Mouse (Mus musculus) cerebellum, adult (tissue): Measurements from ENCODE around the gene Tmem82.
"Not testable (repeated sequence)": the region's sequence is repeated elsewhere in the genome, so short reads cannot be mapped to it uniquely, and the experiment has no call there.

ENCODE experiments used
- ATAC-seq: cut with Nextera tagmentation; 2 replicates; pipeline ENCODE4 v1.9.2; 2017; ENCODE audit warnings: mild to moderate bottlenecking, moderate library complexity, mixed read lengths; ENCODE audit not compliant: insufficient number of reproducible peaks, low FRiP score, low TSS enrichment

Tmem82 gene

DNA sequence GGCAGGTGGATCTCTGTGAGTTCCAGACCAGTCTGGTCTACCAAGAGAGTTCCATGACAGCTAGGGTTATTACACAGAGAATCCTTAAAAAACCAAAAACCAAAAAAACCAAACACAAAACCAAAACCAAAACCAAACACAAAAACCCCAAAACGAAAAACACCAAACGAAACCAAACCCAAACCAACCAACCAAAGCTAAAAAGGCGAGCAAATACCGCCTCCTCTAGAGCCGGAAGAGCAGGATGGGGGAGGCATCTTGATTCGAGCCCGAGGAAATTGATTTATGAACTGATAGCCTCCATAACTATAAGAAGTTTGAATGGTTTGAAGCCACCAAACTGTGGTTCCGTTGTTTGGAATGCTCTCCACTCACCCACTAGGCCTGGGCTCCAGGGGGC lies 34.5 kb downstream of the Tmem82 start:
- no peak for ATAC-seq

GRCm38 (mm10) chr4:141581051-141581450 lies 37.4 kb downstream of the Tmem82 start:
- ATAC-seq = no peak

DNA sequence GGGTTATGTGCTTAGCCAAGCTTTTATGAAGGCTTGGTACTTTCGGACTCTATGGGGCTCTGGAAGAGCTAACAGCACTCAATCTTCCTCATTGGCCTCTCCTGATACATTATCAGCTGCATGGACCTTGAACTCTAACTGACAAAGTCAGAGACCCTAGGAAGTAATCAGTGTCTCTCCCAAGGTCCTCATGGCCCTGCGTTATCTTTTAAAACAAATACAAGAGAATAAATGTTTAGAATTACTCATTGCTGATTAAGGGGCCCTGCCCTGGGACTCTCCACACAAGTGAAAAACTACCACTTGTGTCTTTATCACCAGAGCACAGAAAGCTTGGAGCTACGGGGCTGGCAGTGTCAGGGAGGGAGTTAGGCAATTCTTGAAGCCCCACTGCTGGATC lies 39.6 kb downstream of the Tmem82 start:
- ATAC-seq = no peak

GRCm38 (mm10) chr4:141576877-141577276 lies 41.6 kb downstream of the Tmem82 start:
- ATAC-seq = no peak

- no peak for ATAC-seq
Observed at GRCm38 (mm10) chr4:141576404-141576803, 42.0 kb downstream of the Tmem82 start.

GRCm38 (mm10) chr4:141574789-141575702 lies 43.4 kb downstream of the Tmem82 start:
- peak; percentile 10; the same call in 1 of the 2 replicates for ATAC-seq

- no peak for ATAC-seq
Observed at GRCm38 (mm10) chr4:141573359-141573966, 45.0 kb downstream of the Tmem82 start.

DNA sequence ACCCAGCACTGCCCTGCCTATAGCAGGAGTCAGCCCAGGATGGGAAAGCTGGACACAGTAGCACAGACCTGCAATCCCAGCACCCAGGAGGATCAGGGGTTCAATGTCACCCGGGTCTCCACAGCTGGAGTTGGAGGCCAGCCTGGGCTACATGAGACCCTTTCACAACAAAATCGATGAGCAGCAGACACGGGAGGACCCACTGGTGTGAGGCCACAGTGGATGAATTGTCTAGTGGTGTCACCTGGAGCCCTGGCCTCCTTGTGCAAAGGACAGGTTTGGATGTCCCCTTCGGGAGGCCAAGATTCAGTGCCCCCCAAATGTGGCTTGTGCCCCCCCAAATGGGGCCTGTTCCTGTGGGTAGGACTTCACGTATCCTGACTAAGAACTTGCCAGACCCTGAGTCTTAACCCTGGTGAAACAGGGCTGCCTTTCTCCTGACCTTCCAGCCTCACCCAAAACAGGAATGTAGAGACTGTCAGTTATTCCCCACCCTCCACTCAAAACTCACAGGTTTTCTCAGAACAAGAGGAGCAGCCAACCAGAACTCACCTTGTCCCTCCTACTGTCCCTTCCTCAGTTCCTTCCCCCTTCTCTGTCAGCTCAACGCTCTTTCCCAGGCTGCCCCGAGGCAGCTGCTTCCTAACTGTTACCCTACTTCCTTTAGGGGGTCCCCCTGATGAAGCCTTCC lies 45.6 kb downstream of the Tmem82 start:
- ATAC-seq = no peak

- no peak for ATAC-seq
Observed at GRCm38 (mm10) chr4:141571934-141572333, 46.5 kb downstream of the Tmem82 start.

DNA sequence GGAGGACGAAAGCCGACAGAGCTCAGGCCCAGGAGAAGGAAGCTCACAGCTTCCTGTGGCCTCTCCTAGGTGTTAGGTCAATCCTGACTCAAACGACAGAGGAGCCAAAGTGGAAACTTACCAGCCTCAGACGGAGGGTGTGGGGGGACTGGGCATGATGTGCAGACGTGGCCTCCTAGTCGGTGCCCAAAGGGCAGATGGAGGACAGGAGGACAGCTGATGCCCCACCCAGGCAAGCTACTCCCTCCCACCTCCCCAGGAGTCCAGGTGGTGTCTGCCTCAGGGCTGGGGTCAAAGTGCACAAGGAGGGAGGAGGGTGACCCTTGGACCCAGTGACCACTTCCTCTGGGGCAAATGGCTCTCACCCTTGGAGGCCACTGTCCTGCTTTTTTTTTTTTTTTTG lies 47.1 kb downstream of the Tmem82 start:
- ATAC-seq = no peak

- no peak for ATAC-seq
Observed at GRCm38 (mm10) chr4:141570821-141571220, 47.6 kb downstream of the Tmem82 start.

DNA sequence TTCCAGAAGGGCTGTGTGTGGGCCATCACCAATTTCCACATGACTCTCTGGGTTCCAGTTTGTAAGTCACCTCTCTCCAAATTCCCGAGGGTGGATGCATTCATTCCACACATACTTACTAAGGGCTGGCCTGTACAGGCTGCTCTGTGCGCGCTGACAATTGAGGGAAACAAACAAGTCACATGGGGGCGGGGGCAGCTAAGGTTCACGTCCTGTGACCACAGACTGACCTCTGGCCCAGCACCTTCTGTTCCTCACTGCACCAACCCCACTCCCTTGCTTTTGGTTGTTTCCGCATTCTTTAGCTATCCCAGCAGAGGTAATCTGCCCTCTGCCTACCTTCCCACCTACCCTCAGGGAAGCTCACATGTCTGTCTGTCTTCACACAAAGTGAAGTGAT lies 48.4 kb downstream of the Tmem82 start:
- no peak for ATAC-seq

- no peak for ATAC-seq
Observed at GRCm38 (mm10) chr4:141568966-141569365, 49.5 kb downstream of the Tmem82 start.

- ATAC-seq = not testable (repeated sequence)
Observed at GRCm38 (mm10) chr4:141567174-141567573, 51.3 kb downstream of the Tmem82 start.

DNA sequence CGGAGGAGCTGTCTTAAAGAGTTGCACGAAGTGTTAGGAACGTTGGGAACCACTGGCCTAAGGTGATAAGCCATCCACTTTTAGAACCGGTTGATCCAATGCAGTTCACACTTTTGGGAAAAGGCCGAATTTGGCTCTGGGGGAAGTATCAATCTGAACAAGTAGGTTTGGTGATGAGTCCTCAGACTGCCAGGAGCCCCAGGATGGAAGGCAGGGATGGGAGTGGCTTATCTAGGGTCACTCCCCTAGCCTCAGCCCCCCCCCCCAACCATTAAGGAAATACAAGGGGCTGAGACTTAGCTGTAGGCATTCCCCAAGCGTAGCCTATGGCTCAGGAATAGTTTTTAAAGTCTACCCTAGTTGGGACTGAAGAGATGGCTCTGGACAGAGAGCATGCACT lies 52.2 kb downstream of the Tmem82 start:
- ATAC-seq = no peak

DNA sequence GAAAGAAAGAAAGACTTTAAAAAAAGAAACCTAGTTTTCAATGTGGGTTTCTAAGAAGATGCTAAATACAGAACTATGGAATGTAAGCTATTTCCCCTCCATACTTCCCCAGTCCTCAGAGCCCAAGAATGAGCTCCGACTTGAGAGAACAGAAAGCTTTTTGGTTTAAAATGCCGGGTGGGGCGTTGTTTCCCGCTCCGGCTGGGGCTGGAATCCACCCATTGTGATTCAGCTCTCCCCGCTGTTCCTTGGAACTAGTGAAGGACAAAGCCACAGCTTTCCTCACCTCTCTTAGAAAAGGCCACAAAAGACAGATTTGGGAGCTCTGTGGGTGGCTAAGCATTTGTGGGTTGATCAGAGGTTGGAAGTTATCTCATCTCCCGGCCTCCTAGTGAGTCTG lies 53.1 kb downstream of the Tmem82 start:
- no peak for ATAC-seq

- no peak for ATAC-seq
Observed at GRCm38 (mm10) chr4:141564660-141565059, 53.8 kb downstream of the Tmem82 start.

GRCm38 (mm10) chr4:141564209-141564608 lies 54.2 kb downstream of the Tmem82 start:
- ATAC-seq = no peak
